Mouse (Mus musculus) lung, embryonic 15.5 days (tissue): Measurements from ENCODE around the gene Ccl5. TPM values are rescaled to one million over a fixed set of nuclear protein-coding genes. Genes with fewer than 3 reads are reported as not detected.
"Not testable (repeated sequence)": the region's sequence is repeated elsewhere in the genome, so short reads cannot be mapped to it uniquely, and the experiment has no call there.

Experiments used
- ATAC-seq: fragments of 200-750 bp; cut with Nextera tagmentation; 2 replicates; pipeline ENCODE4 v1.8.0; 2017; ENCODE audit warnings: moderate number of reproducible peaks, borderline replicate concordance; ENCODE audit not compliant: low FRiP score, low TSS enrichment; ENCODE audit errors: extremely low read depth
- H3K27ac ChIP-seq: fragments of 300-500 bp; sonication (generic); 2 replicates; pipeline ENCODE4 v1.5.1; 2015; ENCODE audit warnings: moderate library complexity, mild to moderate bottlenecking, inconsistent platforms
- H3K27me3 ChIP-seq: fragments of 300-500 bp; sonication (generic); 2 replicates; pipeline ENCODE4 v1.6.1; 2015; ENCODE audit warnings: inconsistent platforms
- H3K36me3 ChIP-seq: fragments of 300-500 bp; sonication (generic); 2 replicates; pipeline ENCODE4 v1.6.1; 2015; ENCODE audit warnings: inconsistent platforms
- H3K4me1 ChIP-seq: fragments of 300-500 bp; sonication (generic); 2 replicates; pipeline ENCODE4 v1.6.1; 2015; ENCODE audit warnings: inconsistent platforms
- H3K4me2 ChIP-seq: fragments of 300-500 bp; sonication (generic); 2 replicates; pipeline ENCODE4 v1.6.1; 2015; ENCODE audit warnings: inconsistent platforms, mild to moderate bottlenecking, moderate library complexity
- H3K4me3 ChIP-seq: fragments of 300-500 bp; sonication (generic); 2 replicates; pipeline ENCODE4 v1.5.1; 2015; ENCODE audit warnings: mild to moderate bottlenecking, inconsistent platforms
- H3K9ac ChIP-seq: fragments of 300-500 bp; sonication (generic); 2 replicates; pipeline ENCODE4 v1.6.1; 2015; ENCODE audit warnings: inconsistent platforms
- H3K9me3 ChIP-seq: fragments of 300-500 bp; sonication (generic); 2 replicates; pipeline ENCODE4 v1.6.1; 2016; ENCODE audit warnings: inconsistent platforms
- WGBS: fragments of 180-500 bp; shearing (Covaris S2); methylation state at CpG from one replicate; pipeline ENCODE4 v1.1.7; 2015; 5-methylcytosine and 5-hydroxymethylcytosine counted together
- polyA plus RNA-seq: library from polyadenylated mRNA; unstranded; fragments of >200 nt; fragmentation: Nextera tagmentation; extraction: Ambion mirVana; gene quantifications from 2 replicates; pipeline ENCODE4 v1.2.1, GENCODE M21; 2015

Gene Ccl5
- polyA plus RNA-seq, 1 experiment from 2014 or later = 0.82 TPM

DNA sequence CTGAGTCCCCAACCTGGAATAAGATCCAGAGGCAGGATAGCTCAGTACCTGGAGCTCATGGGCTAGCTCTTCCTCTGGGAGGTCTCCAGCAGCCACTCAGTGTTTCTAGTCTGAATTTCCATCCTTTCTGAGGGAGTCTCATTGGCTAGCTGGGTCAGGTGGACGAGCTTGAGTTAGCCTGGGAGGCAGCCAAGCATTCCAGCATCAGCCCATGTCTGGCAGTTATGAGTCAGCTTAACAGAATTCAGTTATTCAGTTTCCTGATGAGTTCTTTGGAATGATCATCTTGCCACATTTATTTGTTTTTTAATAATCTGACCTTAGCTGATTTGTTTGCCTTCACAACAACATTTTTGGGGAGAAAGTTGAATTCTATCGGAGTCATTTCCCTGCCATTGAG, 33.4 kb upstream of the Ccl5 start:
- Histone ChIP-seq H3K9me3 (no peaks in the 10 kb centered on the region), H3K4me2 (no peak overlapping the region), H3K27ac (no peak overlapping the region), H3K4me1 (no peaks in the 10 kb centered on the region), H3K4me3 (no peak overlapping the region), H3K9ac (no peak overlapping the region), H3K36me3 (no peaks in the 10 kb centered on the region), H3K27me3 (no peaks in the 10 kb centered on the region)
- no peak for ATAC-seq
- 58% methylated on average over 2 of the region's 2 CpGs for WGBS

DNA sequence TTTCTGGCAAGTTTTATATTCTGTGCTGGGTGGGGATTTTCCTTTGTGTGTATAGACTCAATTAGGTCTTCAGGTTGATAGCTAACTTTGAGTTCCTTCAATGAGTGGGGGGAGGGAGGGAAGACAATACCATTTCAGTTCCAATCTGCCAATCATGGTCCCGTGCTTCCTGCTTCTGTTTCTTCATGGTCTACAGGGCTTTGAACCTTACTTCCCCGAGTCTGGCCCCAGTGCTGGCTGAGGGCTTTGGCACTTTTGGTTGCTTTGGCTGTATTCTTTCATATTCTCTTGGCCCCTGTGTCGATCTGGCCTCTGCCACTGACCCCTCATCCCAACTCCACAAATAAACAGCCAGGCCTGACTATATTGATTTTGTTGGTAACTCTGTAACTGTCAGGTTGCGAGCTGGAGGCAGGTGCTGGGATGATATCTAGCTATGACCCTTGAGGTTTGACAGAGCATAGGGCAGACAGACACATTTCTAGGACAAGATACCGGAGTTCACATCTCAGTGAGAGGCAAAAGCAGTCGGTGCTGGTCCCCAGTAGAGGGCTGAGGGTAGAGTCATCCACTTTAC, 32.1 kb upstream of the Ccl5 start:
- H3K36me3 ChIP-seq = no peaks in the 10 kb centered on the region
- H3K4me2 ChIP-seq = no peak overlapping the region
- ATAC-seq = no peak
- no peak overlapping the region for H3K4me3 ChIP-seq
- H3K27ac ChIP-seq = no peak overlapping the region
- no peaks in the 10 kb centered on the region for H3K9me3 ChIP-seq
- H3K27me3 ChIP-seq = no peaks in the 10 kb centered on the region
- H3K9ac ChIP-seq = no peak overlapping the region
- no peaks in the 10 kb centered on the region for H3K4me1 ChIP-seq
- 62% methylated on average over 6 of the region's 6 CpGs for WGBS

DNA sequence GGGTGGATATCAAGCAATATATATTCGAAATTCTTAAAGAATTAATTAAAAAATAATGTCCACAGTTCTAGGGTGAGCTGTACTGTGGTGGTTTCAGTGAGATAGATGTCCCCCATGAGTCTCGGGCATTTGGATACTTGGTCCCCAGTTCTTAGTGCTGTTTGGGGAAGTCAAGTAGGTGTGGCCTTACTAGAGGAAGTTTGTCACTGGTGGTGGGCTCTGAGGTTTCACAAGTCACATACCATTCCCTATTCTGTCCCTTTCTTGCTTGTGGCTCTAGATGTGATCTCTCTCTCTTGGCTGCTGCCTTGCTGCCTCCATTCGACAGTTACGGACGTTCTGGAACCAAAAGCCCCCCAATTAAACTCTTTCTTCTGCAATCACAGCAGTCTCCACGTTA, 30.1 kb upstream of the Ccl5 start:
- no peaks in the 10 kb centered on the region for H3K36me3 ChIP-seq
- no peaks in the 10 kb centered on the region for H3K27me3 ChIP-seq
- no peak for ATAC-seq
- WGBS = 66% methylated on average over 6 of the region's 6 CpGs
- no peak overlapping the region for H3K4me3 ChIP-seq
- H3K4me2 ChIP-seq = no peak overlapping the region
- H3K9me3 ChIP-seq = no peaks in the 10 kb centered on the region
- H3K4me1 ChIP-seq = no peaks in the 10 kb centered on the region
- no peak overlapping the region for H3K9ac ChIP-seq
- no peak overlapping the region for H3K27ac ChIP-seq

DNA sequence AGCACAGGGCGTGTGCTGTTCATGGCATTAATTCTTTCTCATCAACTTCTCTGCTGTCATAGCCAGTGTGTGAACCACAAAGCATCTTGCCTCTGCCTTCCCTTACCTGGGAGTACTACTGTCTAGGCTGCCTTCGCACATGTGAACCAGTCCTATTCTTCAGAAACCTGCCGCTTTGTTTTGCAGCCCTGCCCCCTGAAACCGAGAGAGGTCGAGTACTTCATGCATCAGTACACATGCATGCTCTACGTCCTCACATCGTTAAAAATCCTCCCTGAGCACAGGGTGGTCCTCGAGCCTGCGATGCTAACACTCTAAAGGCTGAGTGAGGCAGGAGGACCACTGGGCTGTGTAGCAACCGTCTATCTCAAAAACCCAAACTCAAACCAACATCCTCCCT, 26.8 kb upstream of the Ccl5 start:
- Histone ChIP-seq H3K36me3 (no peaks in the 10 kb centered on the region), H3K27me3 (no peaks in the 10 kb centered on the region), H3K27ac (no peak overlapping the region), H3K9ac (no peak overlapping the region), H3K4me2 (no peak overlapping the region), H3K9me3 (no peaks in the 10 kb centered on the region), H3K4me3 (no peak overlapping the region), H3K4me1 (no peaks in the 10 kb centered on the region)
- ATAC-seq = 0 out of 2 replicates have a peak, but pooled peaks have one; percentile 8
- WGBS = 63% methylated on average over 10 of the region's 10 CpGs

DNA sequence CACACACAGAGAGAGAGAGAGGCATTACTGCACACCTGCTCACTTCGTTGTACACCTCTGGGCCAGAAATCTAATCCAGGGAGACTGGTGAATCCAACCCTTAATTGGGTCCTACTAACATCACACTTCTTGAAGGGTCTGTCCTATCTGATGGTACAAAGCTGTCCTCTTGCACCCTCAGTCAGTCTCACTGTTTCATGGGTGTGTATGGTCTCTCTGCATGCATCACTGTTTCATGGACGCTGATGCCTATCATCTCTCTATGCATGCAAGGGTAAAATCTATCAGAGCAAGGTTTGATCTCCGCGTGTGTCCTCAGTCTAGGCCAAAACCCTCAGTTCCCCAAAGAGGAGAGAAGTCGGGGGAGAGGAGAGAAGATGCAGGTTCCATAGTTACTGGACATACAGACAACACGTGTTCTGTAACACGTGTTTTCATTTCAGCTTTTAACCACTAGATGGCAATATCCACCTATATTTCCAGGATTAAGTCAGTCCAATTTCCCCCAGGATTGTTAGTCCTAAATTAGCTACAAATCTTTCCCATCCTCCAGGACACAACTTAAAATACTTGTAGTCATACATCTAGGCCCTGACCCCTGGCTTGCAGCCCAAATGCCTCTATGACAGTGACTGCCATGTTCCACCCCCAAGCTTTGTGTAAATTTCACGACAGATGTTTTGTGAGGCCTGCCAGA, 25.9 kb upstream of the Ccl5 start:
- Histone ChIP-seq H3K4me2 (no peak overlapping the region), H3K36me3 (no peaks in the 10 kb centered on the region), H3K9ac (no peak overlapping the region), H3K9me3 (no peaks in the 10 kb centered on the region), H3K4me1 (no peaks in the 10 kb centered on the region), H3K27ac (no peak overlapping the region), H3K27me3 (no peaks in the 10 kb centered on the region), H3K4me3 (no peak overlapping the region)
- peak; percentile 88 for ATAC-seq
- WGBS = 24% methylated on average over 8 of the region's 8 CpGs

DNA sequence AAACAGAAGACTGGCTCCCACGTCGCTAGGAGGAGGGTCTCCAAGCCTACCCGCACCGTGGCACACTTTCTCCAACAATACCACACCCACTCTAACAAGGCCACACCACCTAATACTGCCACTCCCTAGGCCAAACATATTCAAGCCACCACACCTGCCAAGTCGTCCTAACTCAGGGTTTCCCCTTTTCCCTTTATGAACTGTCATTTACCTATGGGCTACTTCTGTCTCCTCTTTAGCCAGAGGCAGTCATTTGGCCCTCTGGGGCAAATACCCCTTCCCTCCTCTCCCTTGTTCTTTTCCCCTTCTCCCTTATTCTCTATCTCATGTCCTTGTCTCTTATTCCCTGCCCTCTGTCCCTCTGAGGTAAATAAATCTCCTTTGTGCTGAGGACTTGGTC, 21.4 kb upstream of the Ccl5 start:
- Histone ChIP-seq H3K9me3 (no peaks in the 10 kb centered on the region), H3K36me3 (no peaks in the 10 kb centered on the region), H3K4me1 (no peaks in the 10 kb centered on the region), H3K27ac (no peak overlapping the region), H3K4me3 (no peak overlapping the region), H3K27me3 (no peaks in the 10 kb centered on the region), H3K9ac (no peak overlapping the region), H3K4me2 (no peak overlapping the region)
- 72% methylated on average over 5 of the region's 5 CpGs for WGBS
- ATAC-seq = no peak

DNA sequence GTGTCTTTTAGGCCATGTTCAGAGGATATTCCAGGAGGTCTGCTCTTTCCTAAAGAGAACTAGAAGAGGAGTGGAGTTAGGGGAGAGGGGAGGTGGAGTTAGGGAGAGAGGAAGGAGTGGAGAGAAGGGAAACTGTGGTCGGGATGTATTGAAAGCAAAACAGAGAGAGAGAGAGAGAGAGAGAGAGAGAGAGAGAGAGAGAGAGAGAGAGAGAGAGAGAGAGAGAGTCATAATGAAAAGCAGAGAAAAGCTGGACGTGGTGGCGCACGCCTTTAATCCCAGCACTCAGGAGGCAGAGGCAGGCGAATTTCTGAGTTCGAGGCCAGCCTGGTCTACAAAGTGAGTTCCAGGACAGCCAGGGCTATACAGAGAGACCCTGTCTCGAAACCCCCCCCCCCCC, 20.7 kb upstream of the Ccl5 start:
- H3K4me2 ChIP-seq, H3K27ac ChIP-seq, ATAC-seq, H3K4me3 ChIP-seq, H3K9ac ChIP-seq, H3K36me3 ChIP-seq, H3K9me3 ChIP-seq, H3K27me3 ChIP-seq, H3K4me1 ChIP-seq: not testable (repeated sequence)
- WGBS = 78% methylated on average over 7 of the region's 7 CpGs

DNA sequence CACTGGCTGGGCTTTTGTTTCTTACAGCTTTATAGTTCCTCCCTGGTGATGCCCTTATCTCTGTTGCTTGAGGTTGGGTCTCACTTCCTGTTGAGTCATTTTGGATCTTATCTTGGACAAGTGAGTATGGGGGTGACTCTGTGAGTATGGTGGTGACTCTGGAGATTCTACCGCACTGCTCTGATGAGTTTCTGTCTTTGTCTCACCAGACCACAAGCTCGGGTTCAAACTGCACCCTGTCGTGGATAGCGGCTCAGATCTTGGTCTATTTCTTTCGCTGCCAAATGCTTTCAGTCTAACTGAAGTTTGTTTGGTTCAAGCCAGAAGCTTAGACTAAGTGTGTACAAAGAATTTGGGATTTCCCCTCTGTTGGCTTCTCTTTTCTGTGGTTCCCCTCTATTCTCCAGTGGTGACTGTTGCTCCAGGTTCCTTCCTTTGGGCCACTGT, 19.9 kb upstream of the Ccl5 start:
- no peak overlapping the region for H3K4me2 ChIP-seq
- no peak overlapping the region for H3K4me3 ChIP-seq
- H3K9ac ChIP-seq = no peak overlapping the region
- no peaks in the 10 kb centered on the region for H3K27me3 ChIP-seq
- WGBS = 78% methylated on average over 5 of the region's 5 CpGs
- H3K27ac ChIP-seq = no peak overlapping the region
- no peak for ATAC-seq
- no peaks in the 10 kb centered on the region for H3K4me1 ChIP-seq
- H3K36me3 ChIP-seq = no peaks in the 10 kb centered on the region
- no peaks in the 10 kb centered on the region for H3K9me3 ChIP-seq

DNA sequence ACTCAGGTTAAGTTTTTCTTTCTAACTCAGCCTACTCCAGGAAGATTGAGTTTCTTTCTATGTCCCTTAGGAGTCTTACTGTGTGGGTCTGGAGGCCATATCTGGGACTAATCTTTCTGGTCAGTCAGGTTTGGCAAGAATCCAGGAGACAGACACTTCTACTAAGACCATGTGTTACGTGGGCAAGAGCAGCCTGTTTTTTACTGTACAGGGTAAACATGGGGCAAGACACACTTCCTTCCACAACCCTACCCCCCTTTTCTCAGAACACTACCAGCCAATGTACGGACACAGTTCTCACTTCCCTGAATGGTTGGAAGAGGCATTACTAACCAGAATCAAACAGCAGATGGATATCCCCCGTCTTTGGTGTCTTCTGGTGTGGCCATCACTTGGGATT, 13.9 kb upstream of the Ccl5 start:
- Histone ChIP-seq H3K9ac (no peak overlapping the region), H3K4me1 (no peaks in the 10 kb centered on the region), H3K27ac (no peak overlapping the region), H3K27me3 (no peaks in the 10 kb centered on the region), H3K9me3 (no peaks in the 10 kb centered on the region), H3K4me3 (no peak overlapping the region), H3K36me3 (no peaks in the 10 kb centered on the region), H3K4me2 (no peak overlapping the region)
- ATAC-seq = no peak
- 47% methylated on average over 3 of the region's 3 CpGs for WGBS

DNA sequence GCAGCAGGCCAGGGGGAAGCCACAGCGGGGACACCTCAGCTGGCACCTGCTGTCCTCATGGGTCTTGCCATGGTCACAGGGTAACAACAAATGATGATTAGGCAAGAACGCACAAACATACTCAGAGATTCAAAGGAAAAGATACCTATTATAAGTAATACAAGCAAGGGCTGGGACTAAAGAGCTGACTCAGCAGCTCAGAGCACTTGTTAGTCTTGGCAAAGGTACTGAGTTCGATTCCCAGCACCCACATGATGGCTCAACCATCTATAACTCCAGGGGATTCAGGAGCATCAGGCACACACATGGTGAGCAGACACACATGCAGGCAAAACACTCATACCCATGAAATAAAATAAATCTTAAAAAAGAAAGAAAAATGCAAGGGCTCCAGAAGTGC, 11.1 kb upstream of the Ccl5 start:
- 79% methylated on average over 3 of the region's 3 CpGs for WGBS
- H3K27ac ChIP-seq = no peak overlapping the region
- no peaks in the 10 kb centered on the region for H3K36me3 ChIP-seq
- no peak overlapping the region for H3K9ac ChIP-seq
- H3K4me3 ChIP-seq = no peak overlapping the region
- H3K4me1 ChIP-seq = no peaks in the 10 kb centered on the region
- H3K4me2 ChIP-seq = no peak overlapping the region
- no peaks in the 10 kb centered on the region for H3K27me3 ChIP-seq
- ATAC-seq = no peak
- no peaks in the 10 kb centered on the region for H3K9me3 ChIP-seq

DNA sequence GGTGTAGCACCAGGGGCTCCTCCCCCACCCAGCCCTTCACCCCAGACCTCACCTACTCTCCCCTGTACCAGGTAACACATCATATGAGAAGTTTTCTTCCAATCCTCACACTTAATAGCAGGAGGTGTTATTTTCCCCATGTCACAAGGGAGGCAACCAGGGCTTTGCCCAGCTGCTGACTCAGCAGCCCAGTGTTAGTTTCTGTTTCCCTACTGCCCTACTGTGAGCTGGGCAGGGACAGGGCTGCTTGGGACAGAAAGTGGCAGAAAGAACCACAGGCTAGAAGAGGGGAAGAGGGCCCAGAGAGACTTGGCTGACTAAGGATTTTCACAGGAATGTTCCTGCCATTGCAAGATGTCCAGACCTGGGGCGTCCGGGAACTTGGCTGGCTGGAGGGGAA, 10.6 kb upstream of the Ccl5 start:
- Histone ChIP-seq H3K4me2 (no peak overlapping the region), H3K9ac (no peak overlapping the region), H3K27me3 (no peaks in the 10 kb centered on the region), H3K36me3 (no peaks in the 10 kb centered on the region), H3K4me1 (no peaks in the 10 kb centered on the region), H3K4me3 (no peak overlapping the region), H3K27ac (no peak overlapping the region), H3K9me3 (no peaks in the 10 kb centered on the region)
- ATAC-seq = no peak
- WGBS = 65% methylated on average over 2 of the region's 2 CpGs

DNA sequence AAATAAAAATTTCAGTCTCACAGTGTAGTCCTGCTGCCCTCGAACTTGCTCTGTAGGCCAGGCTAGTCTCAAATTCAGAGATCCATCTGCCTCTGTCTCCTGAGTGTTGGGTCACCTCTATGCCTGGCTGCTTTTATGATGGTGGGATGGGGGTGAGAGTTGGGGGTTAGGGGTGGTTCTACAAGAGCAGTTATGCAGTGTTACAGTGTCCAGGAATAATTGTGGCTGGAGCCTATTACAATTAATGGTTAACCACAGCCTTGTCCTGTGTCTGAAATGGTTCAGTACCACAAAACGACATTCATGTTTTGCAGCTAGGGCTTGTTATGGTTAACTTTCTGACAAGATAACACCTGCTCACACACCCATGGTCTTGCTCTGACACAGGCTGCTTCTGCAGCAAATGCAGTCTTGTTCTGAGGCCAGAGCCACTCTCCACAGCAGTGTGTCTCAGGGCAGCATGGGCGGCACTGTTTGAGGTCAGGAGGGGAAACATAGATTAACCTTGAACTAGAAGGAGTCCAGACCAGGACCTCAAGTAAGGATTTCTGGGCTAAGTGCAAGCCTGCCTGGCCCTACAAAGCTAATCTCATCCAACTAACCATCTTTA, 8.5 kb upstream of the Ccl5 start:
- ATAC-seq = no peak
- Histone ChIP-seq H3K4me1 (peaks cover 9% of the 10 kb centered on the region), H3K9me3 (no peaks in the 10 kb centered on the region), H3K4me2 (no peak overlapping the region), H3K9ac (no peak overlapping the region), H3K27ac (no peak overlapping the region), H3K4me3 (no peak overlapping the region), H3K27me3 (no peaks in the 10 kb centered on the region), H3K36me3 (no peaks in the 10 kb centered on the region)
- 55% methylated on average over 3 of the region's 3 CpGs for WGBS
